Mouse (Mus musculus) C2C12 (cell line): Measurements from ENCODE around the gene Gpx4. TPM values are rescaled to one million over a fixed set of nuclear protein-coding genes. Genes with fewer than 3 reads are reported as not detected.

Source experiments
- H3K27me3 ChIP-seq: one replicate; pipeline ENCODE4 v1.6.1; 2011; ENCODE audit not compliant: control insufficient read depth, insufficient read depth, insufficient read length
- H3K36me3 ChIP-seq: one replicate; pipeline ENCODE4 v1.6.1; 2011; ENCODE audit not compliant: control insufficient read depth, insufficient read depth
- H3K4me3 ChIP-seq: one replicate; pipeline ENCODE4 v1.5.1; 2011; ENCODE audit warnings: mild to moderate bottlenecking, control low read depth; ENCODE audit not compliant: poor library complexity, insufficient read depth, severe bottlenecking
- H3K79me2 ChIP-seq: one replicate; pipeline ENCODE4 v1.6.1; 2011; ENCODE audit not compliant: control insufficient read depth, insufficient read depth
- H3K79me3 ChIP-seq: one replicate; pipeline ENCODE4 v1.6.1; 2011; ENCODE audit warnings: low read depth, control low read depth
- H3ac ChIP-seq: one replicate; pipeline ENCODE3; 2011; ENCODE audit warnings: low read depth; ENCODE audit not compliant: control insufficient read depth, insufficient read length
- CEBPB ChIP-seq: IDR thresholded peaks from one replicate; pipeline ENCODE4 v1.6.1; 2011; ENCODE audit warnings: low read depth, mild to moderate bottlenecking, control low read depth, moderate library complexity
- CTCF ChIP-seq: IDR thresholded peaks from one replicate; pipeline ENCODE4 v1.5.1; 2011; ENCODE audit not compliant: control insufficient read depth, insufficient read depth, insufficient read length
- FOSL1 ChIP-seq: IDR thresholded peaks from one replicate; pipeline ENCODE4 v1.8.0; 2011; ENCODE audit warnings: mild to moderate bottlenecking, low read length; ENCODE audit not compliant: poor library complexity, insufficient read depth, severe bottlenecking
- MAX ChIP-seq: IDR thresholded peaks from one replicate; pipeline ENCODE4 v1.6.1; 2011; ENCODE audit warnings: mild to moderate bottlenecking, control low read depth
- MYOD1 ChIP-seq: IDR thresholded peaks from one replicate; pipeline ENCODE4 v1.6.1; 2011; ENCODE audit warnings: low read depth; ENCODE audit not compliant: control insufficient read depth, insufficient read length
- MYOG ChIP-seq: IDR thresholded peaks from one replicate; pipeline ENCODE4 v1.6.1; 2011; ENCODE audit not compliant: control insufficient read depth, insufficient read length; ENCODE audit errors: extremely low read depth
- USF1 ChIP-seq: IDR thresholded peaks from one replicate; pipeline ENCODE4 v1.6.1; 2011; ENCODE audit warnings: low read depth, mild to moderate bottlenecking, control low read depth, moderate library complexity
- long read RNA-seq, 2 experiments: library from polyadenylated mRNA; unstranded; transcript quantifications; one replicate each; pipeline ENCODE4 v2.0.0; 2019 to 2020
- polyA plus RNA-seq: library from polyadenylated mRNA; unstranded; fragments of >200 nt; fragmentation: generic; extraction: Trizol; gene quantifications from one replicate; pipeline ENCODE4 v1.2.1, GENCODE M21; 2012; ENCODE audit warnings: missing spikeins

Gene Gpx4
- 964 TPM for polyA plus RNA-seq
- long read RNA-seq, experiment 1, transcript Gpx4-207 (6 exons, 735 nt), result minor isoform, 14 of 511 reads
- long read RNA-seq, experiment 1, transcript Gpx4-202 (7 exons, 959 nt), result major isoform, 461 of 511 reads
- long read RNA-seq, experiment 1, partial matches to known transcripts, result 24 of 511 reads
- long read RNA-seq, experiment 1, other reads (novel, unspliced or antisense), result 9 of 511 reads
- long read RNA-seq, experiment 2, transcript Gpx4-202 (7 exons, 959 nt), result major isoform, 110 of 117 reads
- long read RNA-seq, experiment 2, partial matches to known transcripts, result 1 of 117 reads
- long read RNA-seq, experiment 2, other reads (novel, unspliced or antisense), result 3 of 117 reads

DNA sequence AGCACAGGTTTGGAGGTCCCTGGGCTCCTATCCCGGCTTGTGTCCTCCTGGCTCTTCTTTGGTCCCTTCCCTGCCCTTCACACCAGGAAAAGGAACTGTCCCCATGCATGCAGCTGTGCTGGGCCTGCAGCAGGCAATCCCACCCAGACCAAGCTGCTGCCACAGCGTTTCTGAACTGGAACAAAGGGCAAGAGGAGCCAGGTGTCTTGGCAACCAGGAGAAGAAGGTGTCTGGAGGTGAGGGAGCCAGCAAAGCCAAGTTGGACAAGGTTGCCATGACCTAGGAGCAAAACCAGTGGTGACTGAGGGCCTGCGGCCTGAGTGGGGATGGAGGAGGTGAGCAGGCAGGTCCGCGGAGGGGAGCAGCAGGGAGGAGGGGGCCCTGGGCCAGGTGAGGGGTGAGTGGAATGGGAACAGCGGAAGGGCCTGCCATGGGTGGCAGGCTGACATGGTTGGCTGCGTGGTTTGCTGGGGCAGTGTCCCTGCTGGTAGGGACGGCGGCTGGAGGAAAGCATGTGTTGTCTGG is at the start of gene Gpx4:
Gene Gpx4 (plus strand): TSS at position 126 of the 525 bp plus-strand sequence.
- TF ChIP-seq MAX (no peak), FOSL1 (no peak), USF1 (no peak), CTCF (no peak), MYOD1 (no peak), MYOG (no peak), CEBPB (no peak)
- Histone ChIP-seq H3K79me3 (no peaks in the 10 kb centered on the region), H3K27me3 (no peaks in the 10 kb centered on the region), H3ac (no peak within 1 kb of the TSS), H3K4me3 (no peak within 1 kb of the TSS), H3K79me2 (no peaks in the 10 kb centered on the region), H3K36me3 (no peaks in the 10 kb centered on the region)

GRCm38 (mm10) chr10:79997819-79998218 is 49.1 kb upstream of the Gpx4 start:
- Histone ChIP-seq H3K27me3 (no peaks in the 10 kb centered on the region), H3K79me3 (peaks cover 2% of the 10 kb centered on the region), H3K36me3 (peaks cover 34% of the 10 kb centered on the region), H3K79me2 (peaks cover 8% of the 10 kb centered on the region), H3ac (peak overlapping the region; percentile 47), H3K4me3 (peak overlapping the region; percentile 66)
- no peak for TF ChIP-seq CEBPB
- no peak for TF ChIP-seq FOSL1
- TF ChIP-seq CTCF, result no peak
- no peak for TF ChIP-seq MYOD1
- no peak for TF ChIP-seq MAX
- TF ChIP-seq USF1, result no peak
- no peak for TF ChIP-seq MYOG

GRCm38 (mm10) chr10:80001945-80002344 is 45.0 kb upstream of the Gpx4 start:
- no peak overlapping the region for H3ac ChIP-seq
- H3K36me3 ChIP-seq, result peaks cover 10% of the 10 kb centered on the region
- H3K4me3 ChIP-seq, result no peak overlapping the region
- H3K27me3 ChIP-seq, result no peaks in the 10 kb centered on the region
- no peaks in the 10 kb centered on the region for H3K79me3 ChIP-seq
- TF ChIP-seq FOSL1 (no peak), MYOG (no peak), USF1 (no peak), CEBPB (no peak)
- no peaks in the 10 kb centered on the region for H3K79me2 ChIP-seq

GRCm38 (mm10) chr10:80002829-80003228 is 44.1 kb upstream of the Gpx4 start:
- Histone ChIP-seq H3K79me3 (no peaks in the 10 kb centered on the region), H3ac (no peak overlapping the region), H3K27me3 (no peaks in the 10 kb centered on the region), H3K79me2 (no peaks in the 10 kb centered on the region), H3K36me3 (peaks cover 10% of the 10 kb centered on the region), H3K4me3 (no peak overlapping the region)
- TF ChIP-seq MYOD1 (no peak), CEBPB (no peak), FOSL1 (no peak), MYOG (no peak), USF1 (no peak), CTCF (no peak), MAX (no peak)

DNA sequence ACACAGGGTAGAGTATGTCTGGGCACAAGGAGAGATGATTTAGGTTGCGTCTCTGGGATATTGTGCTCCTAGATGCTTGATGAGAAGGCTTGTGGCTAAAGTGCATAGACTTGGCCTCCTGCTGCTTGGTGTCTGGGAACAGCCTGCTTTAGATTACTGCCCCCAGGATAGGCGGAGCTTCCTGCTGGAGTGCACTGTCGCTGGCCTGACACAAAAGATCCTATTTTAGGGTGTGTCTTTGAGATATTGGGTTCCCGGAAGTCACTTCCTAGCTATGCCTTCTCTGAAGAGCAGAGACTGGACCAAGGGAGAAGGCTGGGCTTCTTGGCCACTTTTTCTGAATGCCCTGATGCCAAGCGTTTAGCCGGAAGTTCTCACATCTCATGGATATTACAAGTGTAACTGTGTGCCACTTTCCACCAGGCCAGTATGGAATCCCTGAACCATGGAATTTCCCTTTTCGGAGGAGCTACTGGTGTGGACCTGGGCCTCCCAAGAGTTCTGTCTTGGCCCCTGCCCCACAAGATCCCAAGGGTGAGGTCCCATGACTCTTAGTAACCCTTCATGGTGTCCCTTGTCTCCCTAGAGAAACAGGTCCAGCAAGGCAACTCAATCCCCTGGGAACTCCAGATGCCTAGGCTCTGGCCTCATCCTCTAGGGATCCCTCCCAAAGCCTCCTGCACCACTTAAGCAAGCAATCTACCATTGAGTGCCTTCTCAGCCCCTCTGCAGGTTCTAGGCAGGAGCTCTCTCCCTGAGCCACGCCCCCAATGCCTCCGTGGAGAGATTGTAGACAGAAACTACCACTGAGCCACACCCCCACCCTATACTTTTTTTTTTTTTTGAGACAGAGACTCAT is 43.4 kb upstream of the Gpx4 start:
- Histone ChIP-seq H3K79me3 (no peaks in the 10 kb centered on the region), H3K79me2 (no peaks in the 10 kb centered on the region), H3K27me3 (no peaks in the 10 kb centered on the region), H3ac (no peak overlapping the region), H3K4me3 (no peak overlapping the region), H3K36me3 (peaks cover 10% of the 10 kb centered on the region)
- TF ChIP-seq MAX (no peak), CEBPB (no peak), CTCF (no peak)
